Mouse (Mus musculus): ENCODE measurements around the gene Spata22.
"Not testable (repeated sequence)": the region's sequence is repeated elsewhere in the genome, so short reads cannot be mapped to it uniquely, and the experiment has no call there.

The Spata22 gene

DNA sequence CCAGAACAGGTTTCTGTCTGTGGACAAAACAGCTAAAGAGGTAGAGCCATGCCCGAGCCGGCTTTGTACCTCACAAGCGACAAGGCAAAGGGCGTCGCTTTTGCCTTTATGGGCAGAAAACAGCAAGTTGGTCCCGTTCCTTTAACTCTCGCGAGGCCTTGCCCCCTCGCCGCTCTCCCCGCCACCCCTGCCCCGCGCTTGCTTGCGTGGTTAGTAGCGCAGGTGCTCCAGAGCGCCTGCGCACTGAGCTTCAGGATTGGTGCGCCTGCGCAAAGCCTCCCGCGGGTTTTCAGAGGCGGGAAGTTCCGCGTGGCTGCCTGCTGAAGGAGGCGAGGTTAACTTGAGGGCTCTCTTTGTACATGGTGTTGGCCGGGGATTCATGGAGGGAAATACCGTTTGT, at the start of gene Spata22, which contains the start of the genes Aspa and Gm49340:
TSS of gene Spata22 (plus strand) at position 300 of the 400 bp plus-strand sequence.
TSS of gene Aspa (minus strand) at position 155 of the 400 bp plus-strand sequence.
TSS of gene Gm49340 (plus strand) at position 300 of the 400 bp plus-strand sequence.
- DNase-seq (ENCODE audit: low spot score in 2 of 2), result no peak

DNA sequence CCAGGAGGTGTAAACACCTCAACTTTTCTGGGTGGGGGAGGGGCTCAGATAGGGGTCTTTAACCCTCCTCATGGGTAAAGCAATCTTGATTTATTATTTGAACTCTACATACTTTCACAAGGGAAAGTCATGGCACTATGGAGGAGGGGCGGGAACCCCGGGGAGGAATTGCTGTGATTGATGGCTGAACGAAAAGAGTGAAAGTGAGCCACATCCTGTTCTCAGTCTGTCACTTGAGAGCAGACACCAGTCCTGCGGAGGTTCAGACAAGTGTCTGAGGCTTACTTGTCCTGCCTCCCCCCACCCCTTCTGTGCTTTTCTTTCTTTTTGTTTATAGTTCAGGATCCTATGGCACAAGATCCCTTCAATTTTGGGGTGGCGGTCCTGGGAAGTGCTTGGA, 48.8 kb upstream of the Spata22 start:
- no peak for DNase-seq (ENCODE audit: low spot score in 2 of 2)

DNA sequence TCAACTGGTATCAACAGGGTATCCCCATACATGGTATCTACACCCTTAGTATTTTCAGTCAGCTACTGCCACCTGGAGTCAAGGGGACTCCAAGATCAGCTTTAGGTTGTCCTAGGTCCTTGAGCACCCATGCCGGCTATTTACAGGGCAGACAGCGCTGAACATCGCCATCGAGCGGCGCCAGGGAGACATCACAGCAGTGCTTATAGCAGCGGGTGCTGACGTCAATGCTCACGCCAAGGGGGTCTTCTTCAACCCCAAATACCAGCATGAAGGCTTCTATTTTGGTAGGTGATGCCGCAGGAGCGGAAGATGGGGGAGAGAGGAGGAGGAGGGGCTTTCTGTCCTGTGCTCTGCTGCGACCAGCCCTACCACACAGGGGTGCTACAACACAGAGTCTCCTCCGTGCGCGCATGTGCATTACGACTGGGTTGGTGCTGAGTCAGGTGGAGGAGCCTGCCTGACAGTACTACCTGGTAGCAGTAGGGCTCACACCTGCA, 48.0 kb upstream of the Spata22 start:
- DNase-seq (ENCODE audit: low spot score in 2 of 2), result peak; percentile 77 to 79

DNA sequence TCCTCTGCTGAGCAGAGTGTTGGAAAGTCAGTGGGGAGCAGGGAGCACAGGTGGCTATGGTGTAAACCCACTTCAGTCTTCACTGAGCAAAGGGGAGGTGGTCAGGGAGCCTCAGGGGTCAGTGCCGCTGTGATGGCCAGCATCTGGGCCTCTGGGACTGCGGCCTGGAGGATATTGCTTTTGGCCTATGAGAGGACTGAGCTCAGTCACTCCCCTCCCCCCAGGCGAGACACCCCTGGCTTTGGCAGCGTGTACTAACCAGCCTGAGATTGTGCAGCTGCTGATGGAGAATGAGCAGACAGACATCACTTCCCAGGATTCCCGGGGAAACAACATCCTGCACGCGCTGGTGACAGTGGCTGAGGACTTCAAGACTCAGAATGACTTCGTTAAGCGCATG, 46.2 kb upstream of the Spata22 start:
- no peak for DNase-seq (ENCODE audit: low spot score in 2 of 2)

DNA sequence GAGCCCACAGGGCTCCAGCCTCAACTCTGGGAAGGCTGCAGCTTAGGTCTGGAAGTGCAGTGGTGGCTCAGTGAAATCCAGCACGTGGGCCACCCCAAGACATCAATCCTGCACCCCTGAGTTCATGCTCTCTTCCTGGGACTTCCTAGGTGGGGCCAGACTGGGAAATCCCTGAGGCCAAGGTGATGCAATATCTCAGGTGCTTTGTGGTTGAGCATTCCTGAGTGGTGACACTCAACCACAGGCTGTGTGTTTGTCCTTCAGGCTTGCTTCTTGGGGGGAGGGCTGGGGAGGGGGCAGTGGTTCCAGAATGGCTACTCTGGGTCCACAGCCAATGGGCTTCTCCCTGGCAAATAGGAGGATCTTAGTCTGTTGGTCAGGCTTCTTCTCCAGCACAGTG, 45.6 kb upstream of the Spata22 start:
- no peak for DNase-seq (ENCODE audit: low spot score in 2 of 2)

DNA sequence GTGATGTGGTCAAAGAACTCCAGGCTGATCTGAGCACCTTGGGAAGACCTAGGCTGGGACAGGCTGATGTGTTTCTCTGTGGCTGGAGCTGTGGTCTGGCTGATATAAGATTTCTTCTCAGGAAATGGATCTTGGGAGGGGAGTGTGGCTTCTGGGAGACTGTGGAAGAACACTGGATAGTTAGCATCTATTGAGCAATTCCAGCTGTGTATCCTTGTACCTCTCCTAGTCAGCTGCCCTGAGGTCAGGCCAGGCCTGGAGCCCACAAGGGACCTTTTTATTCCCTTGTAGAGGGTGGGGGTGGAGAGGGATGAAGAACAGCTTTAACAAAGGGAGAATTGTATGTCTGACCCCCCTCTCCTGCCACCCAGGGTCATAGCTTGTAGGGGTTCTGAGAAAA, 45.2 kb upstream of the Spata22 start:
- no peak for DNase-seq (ENCODE audit: low spot score in 2 of 2)

DNA sequence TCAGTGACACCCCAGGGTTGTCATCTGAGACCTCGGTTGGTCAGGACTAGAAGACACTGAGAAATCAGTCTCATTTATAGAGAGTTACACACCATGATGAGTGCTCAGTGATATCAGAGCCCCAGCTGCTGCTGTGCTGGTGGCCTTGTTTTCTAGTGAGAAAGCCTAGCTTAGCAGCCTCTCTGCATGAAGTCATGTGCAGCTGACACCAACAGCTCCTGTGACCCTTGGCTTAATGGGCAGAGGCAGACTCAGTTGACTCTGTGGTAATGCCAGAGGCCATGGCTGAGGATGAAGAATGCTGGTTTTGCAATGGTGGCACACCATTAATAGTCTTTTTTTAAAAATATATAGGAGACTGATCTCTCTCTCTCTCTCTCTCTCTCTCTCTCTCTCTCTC, 39.9 kb upstream of the Spata22 start:
- DNase-seq (ENCODE audit: low spot score in 2 of 2), result no peak

DNA sequence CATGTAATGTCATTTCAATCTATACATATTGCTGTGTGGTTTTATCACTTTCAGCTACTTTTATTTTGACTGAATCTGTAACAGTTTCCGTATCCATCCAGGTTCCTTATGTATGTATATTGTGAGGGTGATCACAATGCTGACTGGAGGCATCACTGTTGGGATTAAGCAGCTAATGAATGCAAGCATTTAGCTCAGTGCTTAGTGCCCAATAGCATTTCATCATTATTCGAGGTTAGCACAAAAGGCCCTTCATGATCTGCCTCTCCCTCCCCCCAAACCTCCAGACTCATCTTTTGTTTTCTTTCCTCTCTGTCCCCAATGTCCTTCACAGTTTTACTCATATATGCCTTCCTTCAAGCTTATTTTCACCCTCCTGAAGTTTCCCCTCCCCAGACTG, 26.4 kb upstream of the Spata22 start:
- DNase-seq (ENCODE audit: low spot score in 2 of 2), result no peak

DNA sequence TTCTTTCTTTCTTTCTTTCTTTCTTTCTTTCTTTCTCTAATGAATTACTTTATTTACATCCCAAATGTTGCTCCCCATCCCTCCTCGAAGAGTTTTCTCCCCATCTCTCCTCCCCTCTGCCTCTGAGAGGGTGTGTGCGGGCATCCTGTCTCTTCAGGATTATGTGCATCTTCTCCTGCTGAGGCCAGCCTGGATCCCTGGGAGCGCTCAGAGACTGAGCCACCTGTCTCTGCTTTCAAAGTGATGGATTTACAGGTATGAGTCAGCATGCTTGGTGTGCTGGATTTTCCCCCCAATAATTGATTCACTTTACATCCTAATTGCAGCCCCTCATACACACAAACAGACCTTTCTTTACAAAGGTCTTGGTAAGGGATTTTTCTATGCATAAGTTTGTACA, 13.6 kb upstream of the Spata22 start:
- DNase-seq (ENCODE audit: low spot score in 2 of 2), result no peak

DNA sequence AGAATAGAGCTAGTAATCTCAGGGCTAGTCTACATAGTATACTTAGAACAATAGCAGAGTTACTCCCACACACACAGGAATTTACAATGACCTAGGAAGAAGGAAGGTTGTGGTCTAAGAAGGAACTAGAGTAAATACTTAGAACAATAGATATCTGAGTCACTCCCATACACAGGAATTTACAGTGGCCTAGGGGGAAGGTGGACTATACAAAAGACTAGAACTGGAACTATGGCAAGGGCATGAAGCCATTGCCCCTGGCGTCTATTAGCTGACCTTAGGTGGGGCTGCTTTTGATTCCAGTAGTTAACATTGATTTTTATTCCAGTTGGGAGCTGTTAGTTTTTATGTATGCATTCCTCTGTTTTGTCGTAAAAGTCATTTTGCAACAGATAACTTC, 11.0 kb upstream of the Spata22 start:
- not testable (repeated sequence) for DNase-seq (ENCODE audit: low spot score in 2 of 2)

DNA sequence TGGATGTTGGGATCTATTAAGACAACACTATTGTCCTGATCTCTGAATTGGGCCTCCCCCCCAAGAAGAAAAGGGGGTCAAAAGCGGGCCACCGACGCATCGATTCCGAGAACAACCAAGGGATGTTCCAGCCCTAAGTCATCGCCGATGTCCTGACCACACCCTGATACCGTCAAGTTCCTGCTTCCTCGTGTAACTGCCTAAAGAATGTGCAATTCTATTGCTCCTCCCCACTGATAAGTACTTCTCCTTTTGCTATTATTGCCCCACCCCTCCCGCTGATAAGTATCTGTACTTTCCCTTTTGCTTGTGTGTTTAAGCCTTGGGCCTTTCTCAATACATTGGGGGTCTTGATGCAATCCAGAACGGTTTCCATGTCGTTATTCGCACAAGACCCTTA, 8.5 kb upstream of the Spata22 start:
- not testable (repeated sequence) for DNase-seq (ENCODE audit: low spot score in 2 of 2)

DNA sequence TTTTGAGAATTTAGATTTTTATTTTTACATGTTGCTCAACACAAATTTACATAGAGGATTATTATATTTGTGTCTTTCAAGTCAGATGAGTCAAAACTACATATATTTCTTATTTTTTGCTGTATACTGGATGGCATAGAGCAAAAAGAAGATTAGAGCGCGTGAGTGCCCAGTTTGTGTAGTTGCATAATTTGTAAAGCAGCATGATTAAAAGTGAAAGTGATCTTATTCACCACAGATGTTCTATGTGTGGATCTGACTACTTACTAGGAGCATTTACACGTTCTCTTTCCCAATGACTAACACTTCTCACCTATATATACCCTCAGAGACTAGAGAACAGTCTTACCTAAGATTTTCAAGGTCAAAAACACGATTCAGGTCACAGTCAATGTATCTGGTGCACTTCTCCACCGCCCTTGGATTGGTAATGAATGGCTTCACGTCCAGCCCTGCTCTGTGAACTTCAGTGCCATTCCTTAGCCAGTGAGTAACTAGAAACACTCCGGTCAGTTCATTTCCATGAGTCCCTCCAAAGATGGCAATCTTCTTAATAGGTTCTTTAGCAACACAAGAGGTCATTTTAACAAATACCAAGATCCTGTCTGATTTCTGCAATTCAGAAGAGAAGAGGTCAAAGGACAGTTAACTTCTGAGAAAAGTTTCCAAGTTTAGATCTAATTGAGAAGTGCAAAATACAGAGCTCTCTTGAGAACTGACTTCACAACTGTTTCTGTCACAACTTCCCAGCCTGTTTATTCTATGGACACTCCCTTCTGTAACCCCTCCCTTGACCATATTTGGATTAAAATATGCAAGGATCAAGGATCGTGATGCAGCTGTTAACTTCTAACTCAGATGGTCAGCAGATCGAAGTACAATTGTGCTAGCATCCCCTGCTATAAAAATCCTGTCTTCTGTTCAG, 5.4 kb upstream of the Spata22 start:
- no peak for DNase-seq (ENCODE audit: low spot score in 2 of 2)

DNA sequence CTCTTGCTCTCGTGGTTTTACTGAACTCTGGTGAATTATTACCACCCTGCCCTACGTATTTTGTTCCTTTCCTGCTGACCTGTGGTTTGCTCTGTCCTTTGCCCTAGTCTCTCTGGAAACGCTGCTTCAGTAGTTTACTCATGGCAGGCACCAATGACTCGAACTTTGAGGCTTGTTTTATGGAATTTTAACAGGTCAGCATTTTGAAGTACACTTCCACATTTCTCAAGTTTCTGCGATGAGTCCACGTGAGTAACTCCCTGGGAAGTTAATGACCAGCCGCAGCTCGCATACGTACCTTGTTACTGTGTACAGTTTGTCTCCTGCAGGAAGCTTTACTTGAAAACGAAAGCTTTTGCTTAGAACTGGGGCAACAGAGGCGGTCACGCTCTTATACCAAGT, 3.1 kb upstream of the Spata22 start:
- DNase-seq (ENCODE audit: low spot score in 2 of 2), result no peak

DNA sequence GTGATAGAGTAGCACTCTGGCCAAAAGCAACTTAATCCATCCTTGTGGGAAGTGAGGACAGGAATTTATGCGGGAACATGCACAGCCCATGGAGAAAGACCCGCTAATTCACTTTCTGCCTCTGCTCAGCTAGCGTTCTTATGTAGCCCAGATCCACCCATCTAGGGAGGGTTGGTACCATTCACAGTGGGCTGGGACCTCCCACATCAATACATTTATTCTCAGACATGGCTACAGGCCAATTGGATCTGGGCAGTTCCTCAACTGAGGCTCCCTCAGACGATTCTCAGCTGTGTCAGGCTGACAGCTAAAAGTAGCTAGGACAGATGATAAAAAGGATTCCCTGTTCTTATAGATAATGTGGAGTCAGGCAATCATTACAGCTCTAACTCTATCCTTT, 2.2 kb upstream of the Spata22 start:
- peak in 1 of 2 experiments; percentile 6 for DNase-seq (ENCODE audit: low spot score in 2 of 2)

DNA sequence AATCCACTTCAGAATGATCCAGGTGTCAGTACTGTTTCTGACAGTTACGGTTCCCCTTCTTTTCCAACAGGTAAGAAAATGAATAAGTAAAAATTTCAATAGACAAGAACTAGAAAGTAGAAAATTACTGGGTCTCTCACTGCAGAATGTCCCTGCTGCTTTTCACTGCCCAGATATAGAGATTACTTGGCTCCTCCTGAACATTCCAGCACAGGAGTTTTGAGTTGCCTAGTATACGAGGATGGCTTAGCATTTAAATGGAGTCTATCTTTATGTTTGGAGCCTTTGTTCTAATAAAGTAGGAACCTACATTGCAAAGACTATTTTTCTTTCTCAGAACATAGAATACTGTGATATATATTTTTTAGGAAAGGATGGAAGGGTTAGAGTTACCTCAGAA, 3.8 kb downstream of the Spata22 start:
- no peak for DNase-seq (ENCODE audit: low spot score in 2 of 2)

DNA sequence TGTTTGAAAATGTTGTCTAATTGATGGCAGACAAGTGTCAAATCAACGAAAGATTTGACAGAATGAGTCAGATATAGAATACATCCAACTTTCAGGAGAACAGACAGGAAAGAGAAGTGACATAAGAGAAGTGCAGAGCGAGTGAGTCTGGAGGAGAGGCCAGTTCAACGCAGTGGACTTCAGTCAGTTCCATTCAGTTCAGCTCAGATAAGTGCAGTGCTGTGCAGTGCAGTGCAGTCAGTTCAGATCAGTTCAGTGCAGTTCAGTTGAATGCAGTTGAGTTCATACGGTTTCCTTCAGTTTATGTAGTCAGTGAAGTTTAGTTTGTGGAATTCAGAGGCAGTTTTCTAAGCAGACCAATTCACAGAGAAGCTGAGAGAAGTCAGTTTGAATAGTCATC, 7.4 kb downstream of the Spata22 start:
- no peak for DNase-seq (ENCODE audit: low spot score in 2 of 2)

DNA sequence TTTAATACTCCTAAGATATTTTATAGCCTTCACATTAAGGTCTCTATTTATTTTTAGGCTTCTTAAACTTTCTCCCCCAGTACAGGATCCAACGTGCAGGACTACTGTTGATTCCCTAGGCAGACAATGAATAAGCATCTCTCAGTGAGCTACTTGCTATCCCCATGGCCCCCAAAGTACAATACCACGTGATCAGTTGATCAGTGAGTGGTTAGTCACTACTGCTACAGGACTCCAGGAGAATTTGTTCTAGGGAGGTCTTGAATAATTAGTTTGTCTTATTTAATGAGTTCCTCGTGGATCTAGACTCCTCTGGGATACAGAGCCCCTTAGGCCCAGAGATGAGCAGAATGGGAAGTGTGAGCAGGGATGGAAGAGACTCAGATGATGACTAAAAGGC, 20.9 kb downstream of the Spata22 start, which contains the start of gene Olfr20:
TSS of gene Olfr20 (plus strand) at position 301 of the 400 bp plus-strand sequence.
- no peak for DNase-seq (ENCODE audit: low spot score in 2 of 2)

DNA sequence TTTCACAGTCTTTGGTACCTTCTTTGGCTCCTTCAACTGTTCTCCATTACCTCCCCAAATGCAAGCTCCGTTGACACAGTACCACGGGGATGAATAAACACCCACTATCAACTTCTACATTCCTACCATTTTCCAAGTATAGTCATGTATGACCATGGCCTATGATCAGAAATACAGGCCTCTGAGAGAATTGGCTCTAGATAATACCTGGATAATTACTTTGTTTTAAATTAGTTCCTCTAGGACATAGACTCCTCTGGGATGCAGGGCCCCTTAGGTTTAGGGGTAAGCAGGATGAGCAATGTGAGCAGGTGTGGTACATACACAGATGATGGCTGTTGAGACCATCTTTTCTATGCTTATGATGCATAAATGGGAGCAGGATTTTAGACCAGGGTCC, 41.4 kb downstream of the Spata22 start, which contains the start of gene Olfr376:
TSS of gene Olfr376 (plus strand) at position 301 of the 400 bp plus-strand sequence.
- no peak for DNase-seq (ENCODE audit: low spot score in 2 of 2)

DNA sequence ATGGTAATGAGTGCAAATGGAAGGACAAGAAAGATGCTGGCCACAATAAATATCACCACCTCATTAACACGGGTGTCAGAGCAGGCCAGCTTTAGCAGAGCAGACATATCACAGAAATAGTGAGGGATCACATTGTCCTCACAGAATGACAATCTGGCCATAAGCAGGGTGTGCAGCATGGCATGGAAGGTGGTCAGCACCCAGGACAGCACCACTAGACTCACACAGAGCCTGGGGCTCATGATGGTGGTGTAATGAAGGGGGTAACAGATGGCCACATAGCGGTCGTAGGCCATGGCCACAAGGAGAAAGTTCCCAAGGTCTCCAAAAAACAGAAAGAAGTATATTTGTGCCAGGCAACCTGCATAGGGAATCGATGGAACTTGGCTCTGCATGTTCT, 65.8 kb downstream of the Spata22 start:
- DNase-seq (ENCODE audit: low spot score in 2 of 2), result no peak

Data from right cerebral cortex, postnatal 36 days (tissue).